Mouse (Mus musculus): ENCODE data around the gene Arhgef2.

DNA sequence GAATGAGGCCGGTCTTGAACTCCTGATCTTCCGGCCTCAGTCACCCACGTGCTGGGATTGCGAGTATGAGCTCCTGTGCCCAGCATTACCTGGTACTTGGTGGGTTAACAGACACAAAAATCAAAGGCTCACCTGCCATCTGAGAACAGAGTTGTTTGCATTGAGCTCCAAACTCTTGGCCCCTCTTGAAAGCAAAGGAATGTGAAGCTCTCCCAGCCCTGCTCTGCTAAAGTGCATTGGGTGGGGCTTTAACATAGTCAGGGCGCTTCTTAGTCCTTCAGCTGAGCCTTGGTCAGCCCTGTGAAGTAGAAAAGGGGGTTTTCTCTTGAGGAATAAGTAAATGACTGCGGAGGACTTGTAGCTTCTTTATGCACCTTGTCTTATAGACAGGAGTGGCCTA is 20.0 kb upstream of the Arhgef2 start:
- TF ChIP-seq CTCF (conservative IDR thresholded peaks at IDR 0.05; ENCODE audit: insufficient read depth, insufficient read length, low read depth, low read length) (no peak), POLR2A (IDR thresholded peaks at IDR 0.05; ENCODE audit: low read depth, low read length) (no peak)
